Mouse (Mus musculus): ENCODE results near the gene Tmem47. TPM values are rescaled to one million over a fixed set of nuclear protein-coding genes. Genes with fewer than 3 reads are reported as not detected.

Tmem47 gene
- polyA plus RNA-seq (2016; fragmentation: Nextera tagmentation; extraction: Ambion mirVana), result 25.4 and 27.0 TPM in 2 replicates

GRCm38 (mm10) chrX:81070210-81070803, at the start of gene Tmem47:
Gene Tmem47 (plus strand): TSS chrX:81070698.
- H3K4me3 ChIP-seq, result peak within 1 kb of the TSS; percentile 78
- peak within 1 kb of the TSS; percentile 90 for H3K27ac ChIP-seq (ENCODE audit: poor library complexity, severe bottlenecking)
- no peaks in the 10 kb centered on the region for H3K4me1 ChIP-seq (replicated peaks)
- H3K9ac ChIP-seq, result peak within 1 kb of the TSS; percentile 78
- no peaks in the 10 kb centered on the region for H3K9me3 ChIP-seq (replicated peaks)
- H3K36me3 ChIP-seq, result no peaks in the 10 kb centered on the region
- H3K27me3 ChIP-seq (replicated peaks), result no peaks in the 10 kb centered on the region
- peak; percentile 92 for ATAC-seq (ENCODE audit: insufficient number of reproducible peaks, low FRiP score)
- peak within 1 kb of the TSS; percentile 70 for H3K4me2 ChIP-seq
- 3% methylated on average over 39 of the region's 39 CpGs for WGBS

- WGBS, result 7% methylated on average over 42 of the region's 45 CpGs
- peak overlapping the region; percentile 78 for H3K9ac ChIP-seq
- no peaks in the 10 kb centered on the region for H3K4me1 ChIP-seq (replicated peaks)
- H3K27me3 ChIP-seq (replicated peaks), result no peaks in the 10 kb centered on the region
- ATAC-seq (ENCODE audit: insufficient number of reproducible peaks, low FRiP score), result peak; percentile 36; the same call in 1 of the 2 replicates
- peak overlapping the region; percentile 70 for H3K4me2 ChIP-seq
- no peaks in the 10 kb centered on the region for H3K36me3 ChIP-seq
- peak overlapping the region; percentile 78 for H3K4me3 ChIP-seq
- peak overlapping the region; percentile 90 for H3K27ac ChIP-seq (ENCODE audit: poor library complexity, severe bottlenecking)
- H3K9me3 ChIP-seq (replicated peaks), result no peaks in the 10 kb centered on the region
Observed at GRCm38 (mm10) chrX:81070804-81071461, 435 bp downstream of the Tmem47 start.

- 8% methylated on average over 9 of the region's 14 CpGs for WGBS
- no peaks in the 10 kb centered on the region for H3K9me3 ChIP-seq (replicated peaks)
- ATAC-seq (ENCODE audit: insufficient number of reproducible peaks, low FRiP score), result no peak
Observed at GRCm38 (mm10) chrX:81071746-81072640, 1.5 kb downstream of the Tmem47 start.

GRCm38 (mm10) chrX:81072651-81073050, 2.2 kb downstream of the Tmem47 start:
- H3K9ac ChIP-seq, result no peak overlapping the region
- WGBS, result 6% methylated on average over 2 of the region's 2 CpGs
- no peak for ATAC-seq (ENCODE audit: insufficient number of reproducible peaks, low FRiP score)

More at GRCm38 (mm10) chrX:81071746-81072640, 1.5 kb downstream of the Tmem47 start:
- Histone ChIP-seq H3K27ac (ENCODE audit: poor library complexity, severe bottlenecking) (peak overlapping the region; percentile 90), H3K4me2 (peak overlapping the region; percentile 70), H3K9ac (peak overlapping the region; percentile 78), H3K4me1 (replicated peaks) (no peaks in the 10 kb centered on the region), H3K4me3 (peak overlapping the region; percentile 78), H3K36me3 (no peaks in the 10 kb centered on the region), H3K27me3 (replicated peaks) (no peaks in the 10 kb centered on the region)

GRCm38 (mm10) chrX:81073834-81074233, 3.3 kb downstream of the Tmem47 start:
- H3K36me3 ChIP-seq, result no peaks in the 10 kb centered on the region
- H3K27me3 ChIP-seq (replicated peaks), result no peaks in the 10 kb centered on the region
- no peaks in the 10 kb centered on the region for H3K4me1 ChIP-seq (replicated peaks)
- no peak overlapping the region for H3K4me3 ChIP-seq
- H3K9ac ChIP-seq, result no peak overlapping the region
- no peak for ATAC-seq (ENCODE audit: insufficient number of reproducible peaks, low FRiP score)
- no peaks in the 10 kb centered on the region for H3K9me3 ChIP-seq (replicated peaks)
- no peak overlapping the region for H3K27ac ChIP-seq (ENCODE audit: poor library complexity, severe bottlenecking)
- H3K4me2 ChIP-seq, result peak overlapping the region; percentile 38
- 24% methylated on average over 4 of the region's 4 CpGs for WGBS

More at GRCm38 (mm10) chrX:81072651-81073050, 2.2 kb downstream of the Tmem47 start:
- H3K36me3 ChIP-seq, result no peaks in the 10 kb centered on the region
- peak overlapping the region; percentile 54 for H3K4me2 ChIP-seq
- H3K27me3 ChIP-seq (replicated peaks), result no peaks in the 10 kb centered on the region
- H3K9me3 ChIP-seq (replicated peaks), result no peaks in the 10 kb centered on the region
- no peak overlapping the region for H3K27ac ChIP-seq (ENCODE audit: poor library complexity, severe bottlenecking)
- H3K4me1 ChIP-seq (replicated peaks), result no peaks in the 10 kb centered on the region
- H3K4me3 ChIP-seq, result peak overlapping the region; percentile 78

- no peak overlapping the region for H3K4me2 ChIP-seq
- no peaks in the 10 kb centered on the region for H3K27me3 ChIP-seq (replicated peaks)
- H3K4me3 ChIP-seq, result no peak overlapping the region
- H3K36me3 ChIP-seq, result no peaks in the 10 kb centered on the region
- no peaks in the 10 kb centered on the region for H3K9me3 ChIP-seq (replicated peaks)
- no peaks in the 10 kb centered on the region for H3K4me1 ChIP-seq (replicated peaks)
- H3K9ac ChIP-seq, result no peak overlapping the region
- no peak overlapping the region for H3K27ac ChIP-seq (ENCODE audit: poor library complexity, severe bottlenecking)
- no peak for ATAC-seq (ENCODE audit: insufficient number of reproducible peaks, low FRiP score)
Observed at GRCm38 (mm10) chrX:81078522-81078921, 8.0 kb downstream of the Tmem47 start.

- Histone ChIP-seq H3K9ac (no peak overlapping the region), H3K4me3 (no peak overlapping the region), H3K4me1 (replicated peaks) (no peaks in the 10 kb centered on the region), H3K27ac (ENCODE audit: poor library complexity, severe bottlenecking) (no peak overlapping the region), H3K27me3 (replicated peaks) (no peaks in the 10 kb centered on the region), H3K4me2 (no peak overlapping the region), H3K36me3 (no peaks in the 10 kb centered on the region), H3K9me3 (replicated peaks) (no peaks in the 10 kb centered on the region)
- no peak for ATAC-seq (ENCODE audit: insufficient number of reproducible peaks, low FRiP score)
- 55% methylated on average over 2 of the region's 2 CpGs for WGBS
Observed at GRCm38 (mm10) chrX:81080996-81081395, 10.5 kb downstream of the Tmem47 start.

GRCm38 (mm10) chrX:81085025-81085752, 14.7 kb downstream of the Tmem47 start:
- no peaks in the 10 kb centered on the region for H3K4me1 ChIP-seq (replicated peaks)
- H3K9me3 ChIP-seq (replicated peaks), result no peaks in the 10 kb centered on the region
- no peak for ATAC-seq (ENCODE audit: insufficient number of reproducible peaks, low FRiP score)
- no peaks in the 10 kb centered on the region for H3K27me3 ChIP-seq (replicated peaks)
- H3K4me3 ChIP-seq, result no peak overlapping the region
- no peak overlapping the region for H3K9ac ChIP-seq
- H3K4me2 ChIP-seq, result no peak overlapping the region
- no peaks in the 10 kb centered on the region for H3K36me3 ChIP-seq
- no peak overlapping the region for H3K27ac ChIP-seq (ENCODE audit: poor library complexity, severe bottlenecking)
- WGBS, result 74% methylated on average over 2 of the region's 2 CpGs

GRCm38 (mm10) chrX:81147416-81147815, 76.9 kb downstream of the Tmem47 start:
- H3K27me3 ChIP-seq (replicated peaks), result no peaks in the 10 kb centered on the region
- H3K4me1 ChIP-seq (replicated peaks), result no peaks in the 10 kb centered on the region
- no peaks in the 10 kb centered on the region for H3K36me3 ChIP-seq
- no peaks in the 10 kb centered on the region for H3K9me3 ChIP-seq (replicated peaks)
- H3K4me3 ChIP-seq, result no peak overlapping the region
- no peak overlapping the region for H3K27ac ChIP-seq (ENCODE audit: poor library complexity, severe bottlenecking)
- ATAC-seq (ENCODE audit: insufficient number of reproducible peaks, low FRiP score), result no peak
- WGBS, result 40% methylated on average over 1 of the region's 1 CpGs
- no peak overlapping the region for H3K4me2 ChIP-seq
- no peak overlapping the region for H3K9ac ChIP-seq

Data from heart, embryonic 12.5 days (tissue).